Mouse (Mus musculus): ENCODE measurements around the gene Cstf3. TPM values are rescaled to one million over a fixed set of nuclear protein-coding genes. Genes with fewer than 3 reads are reported as not detected.

Gene Cstf3
- total and polyA plus RNA-seq, 3 experiments = 17.3 to 50.6 (median 50.3) TPM

- Histone ChIP-seq H3K27me3 (replicated peaks) (no peaks in the 10 kb centered on the region), H3K36me3 (replicated peaks in 1 of 2; ENCODE audit: control insufficient read depth in 1 of 2, insufficient read depth in 1 of 2, low read length in 1 of 2) (peaks cover 19 to 39% of the 10 kb centered on the region in 2 experiments), H3K4me1 (ENCODE audit: control insufficient read depth in 1 of 2, insufficient read depth in 2 of 2) (peaks cover 11 to 32% of the 10 kb centered on the region in 2 experiments; a peak in 3 of 4 replicates), H3K4me2 (ENCODE audit: insufficient read depth, low read depth, poor library complexity, severe bottlenecking) (peak overlapping the region; percentile 94), H3K9ac (ENCODE audit: insufficient read depth, low read depth) (peak overlapping the region; percentile 93), H3K79me2 (replicated peaks; ENCODE audit: control insufficient read depth, extremely low read depth, insufficient read depth, poor library complexity, severe bottlenecking) (peaks cover 23% of the 10 kb centered on the region), H3K9me3 (replicated peaks; ENCODE audit: low read length) (no peaks in the 10 kb centered on the region), H3K27ac (ENCODE audit: insufficient read depth, low read depth) (peak overlapping the region; percentile 95), H3K4me3 (replicated peaks in 1 of 3; ENCODE audit: low read depth in 2 of 3, low read length in 2 of 3, poor library complexity in 1 of 3) (peak overlapping the region; percentile 41 to 64 (median 45))
- TF ChIP-seq MAX (IDR thresholded peaks at IDR 0.05; ENCODE audit: low read length) (no peak), TBP (conservative IDR thresholded peaks at IDR 0.05; ENCODE audit: low read depth, low read length) (peak; percentile 75; the same call in 1 of the 2 replicates), TCF12 (IDR thresholded peaks at IDR 0.05; ENCODE audit: low read depth, low read length) (peak; percentile 68), RCOR1 (conservative IDR thresholded peaks at IDR 0.05; ENCODE audit: low read depth, low read length) (no peak), IRF4 (IDR thresholded peaks at IDR 0.05; ENCODE audit: low read depth, low read length) (peak; percentile 37; the same call in 1 of the 2 replicates), SIN3A (IDR thresholded peaks at IDR 0.05; ENCODE audit: low read length) (peak; percentile 60; the same call in 1 of the 2 replicates), MEF2A (IDR thresholded peaks at IDR 0.05; ENCODE audit: borderline replicate concordance, low read depth, low read length) (peak; percentile 38; the same call in 1 of the 2 replicates), ZNF384 (IDR thresholded peaks at IDR 0.05; ENCODE audit: low read depth, low read length) (no peak), ZMIZ1 (IDR thresholded peaks at IDR 0.05; ENCODE audit: low read depth, low read length) (peak; percentile 27; the same call in 1 of the 2 replicates), POLR2A (IDR thresholded peaks at IDR 0.05; ENCODE audit: low read depth, low read length) (peak; percentile 66), MXI1 (IDR thresholded peaks at IDR 0.05; ENCODE audit: low read depth, low read length) (peak; percentile 26; the same call in 1 of the 2 replicates), SMC3 (IDR thresholded peaks at IDR 0.05; ENCODE audit: low read depth, low read length) (no peak), HCFC1 (IDR thresholded peaks at IDR 0.05; ENCODE audit: low read depth, low read length) (peak; percentile 11; the same call in 1 of the 2 replicates), MYC (IDR thresholded peaks at IDR 0.05; ENCODE audit: low read depth, low read length) (peak; percentile 6; the same call in 1 of the 2 replicates), EP300 (IDR thresholded peaks at IDR 0.05; ENCODE audit: low read length) (peak; percentile 54; the same call in 1 of the 2 replicates), NRF1 (IDR thresholded peaks at IDR 0.05; ENCODE audit: low read depth, low read length) (peak; percentile 27; the same call in 1 of the 2 replicates), E2F4 (IDR thresholded peaks at IDR 0.05; ENCODE audit: insufficient replicate concordance, low read depth, low read length) (no peak), MAFK (IDR thresholded peaks at IDR 0.05; ENCODE audit: insufficient replicate concordance, low read length) (peak; percentile 44; the same call in 1 of the 2 replicates)
- in situ Hi-C loops (cut with MboI; ENCODE audit: low pct_ligation_motif_present, low pct_unique_long_range_greater_than_20kb, low sequenced_read_pairs) = loop anchor here (10.0 kb wide), 1 partner anchor 67 kb away; the partner anchor contains the start of gene Hipk3
- dilution Hi-C loops (cut with MboI; ENCODE audit: extremely low pct_ligation_motif_present, extremely low pct_unique_long_range_greater_than_20kb, low sequenced_read_pairs) = no loop called here
- DNase-seq (ENCODE audit: extremely low read depth) = peak; percentile 84
These were observed 28.9 kb upstream of the Cstf3 start for GRCm38 (mm10) chr2:104561386-104561785.

DNA sequence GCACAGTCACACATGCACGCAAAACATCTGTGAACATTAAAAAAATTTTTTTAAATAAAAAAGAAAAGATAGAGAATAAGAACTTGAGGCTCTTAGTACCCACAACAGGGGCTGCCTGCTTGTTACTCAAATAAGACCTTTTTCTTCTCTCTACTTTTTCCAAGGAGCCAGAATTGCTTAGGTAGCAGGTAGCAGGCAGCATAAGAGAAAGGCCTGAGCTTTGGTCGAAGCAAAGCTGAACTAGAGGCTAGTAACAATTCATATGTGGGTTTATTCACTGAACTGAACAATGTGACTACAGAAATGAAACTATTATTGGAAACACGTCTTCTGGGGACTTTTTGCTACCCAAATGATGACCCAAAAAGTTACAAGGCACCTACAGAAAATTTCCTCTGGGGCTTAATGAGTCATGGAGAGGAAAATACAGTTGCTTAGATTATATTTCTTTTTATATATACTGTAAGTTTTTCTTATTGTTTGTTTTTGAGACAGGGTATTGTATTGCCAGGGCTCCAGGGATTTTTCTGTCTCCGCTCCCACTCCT is 28.3 kb upstream of the Cstf3 start:
- H3K27me3 ChIP-seq (replicated peaks) = no peaks in the 10 kb centered on the region
- dilution Hi-C loops (cut with MboI; ENCODE audit: extremely low pct_ligation_motif_present, extremely low pct_unique_long_range_greater_than_20kb, low sequenced_read_pairs) = no loop called here
- H3K4me1 ChIP-seq (ENCODE audit: control insufficient read depth in 1 of 2, insufficient read depth in 2 of 2) = peaks cover 11 to 32% of the 10 kb centered on the region in 2 experiments; a peak in 3 of 4 replicates
- TF ChIP-seq CHD2 (IDR thresholded peaks at IDR 0.05; ENCODE audit: low read length) (no peak), JUND (conservative IDR thresholded peaks at IDR 0.05; ENCODE audit: low read depth, low read length) (peak; percentile 28; the same call in 1 of the 2 replicates), USF2 (conservative IDR thresholded peaks at IDR 0.05; ENCODE audit: low read depth, low read length) (no peak), GABPA (IDR thresholded peaks at IDR 0.05; ENCODE audit: insufficient replicate concordance, low read depth, low read length) (no peak), UBTF (IDR thresholded peaks at IDR 0.05; ENCODE audit: low read depth, low read length) (no peak), NELFE (IDR thresholded peaks at IDR 0.05; ENCODE audit: low read depth, low read length) (no peak; the same call in 1 of the 2 replicates), MAFK (IDR thresholded peaks at IDR 0.05; ENCODE audit: insufficient replicate concordance, low read length) (peak; percentile 11; the same call in 1 of the 2 replicates), EP300 (IDR thresholded peaks at IDR 0.05; ENCODE audit: low read length) (peak; percentile 81), IRF4 (IDR thresholded peaks at IDR 0.05; ENCODE audit: low read depth, low read length) (peak; percentile 78; the same call in 1 of the 2 replicates), TBP (conservative IDR thresholded peaks at IDR 0.05; ENCODE audit: low read depth, low read length) (peak; percentile 52; the same call in 1 of the 2 replicates), HCFC1 (IDR thresholded peaks at IDR 0.05; ENCODE audit: low read depth, low read length) (no peak), RAD21 (IDR thresholded peaks at IDR 0.05; ENCODE audit: low read depth, low read length) (no peak), JUN (IDR thresholded peaks at IDR 0.05; ENCODE audit: insufficient read depth, low read depth, low read length) (peak; percentile 63), MEF2A (IDR thresholded peaks at IDR 0.05; ENCODE audit: borderline replicate concordance, low read depth, low read length) (peak; percentile 94)
- peaks cover 25 to 46% of the 10 kb centered on the region in 2 experiments for H3K36me3 ChIP-seq (replicated peaks in 1 of 2; ENCODE audit: control insufficient read depth in 1 of 2, insufficient read depth in 1 of 2, low read length in 1 of 2)
- H3K9ac ChIP-seq (ENCODE audit: insufficient read depth, low read depth) = peak overlapping the region; percentile 93
- peak overlapping the region; percentile 95 for H3K27ac ChIP-seq (ENCODE audit: insufficient read depth, low read depth)
- no peaks in the 10 kb centered on the region for H3K9me3 ChIP-seq (replicated peaks; ENCODE audit: low read length)
- peaks cover 23% of the 10 kb centered on the region for H3K79me2 ChIP-seq (replicated peaks; ENCODE audit: control insufficient read depth, extremely low read depth, insufficient read depth, poor library complexity, severe bottlenecking)
- H3K4me3 ChIP-seq (replicated peaks in 1 of 3; ENCODE audit: low read depth in 2 of 3, low read length in 2 of 3, poor library complexity in 1 of 3) = peak overlapping the region; percentile 41 to 64 (median 45)
- DNase-seq (ENCODE audit: extremely low read depth) = peak; percentile 62
- H3K4me2 ChIP-seq (ENCODE audit: insufficient read depth, low read depth, poor library complexity, severe bottlenecking) = peak overlapping the region; percentile 94
- in situ Hi-C loops (cut with MboI; ENCODE audit: low pct_ligation_motif_present, low pct_unique_long_range_greater_than_20kb, low sequenced_read_pairs) = loop anchor here (10.0 kb wide), 1 partner anchor 67 kb away; the partner anchor contains the start of gene Hipk3
